Mouse (Mus musculus) gastrocnemius, adult 8-10 months (tissue): ENCODE measurements around the gene Zfp990. TPM values are rescaled to one million over a fixed set of nuclear protein-coding genes. Genes with fewer than 3 reads are reported as not detected.
"Not testable (repeated sequence)": the region's sequence is repeated elsewhere in the genome, so short reads cannot be mapped to it uniquely, and the experiment has no call there.

ENCODE experiments used
- DNase-seq, 2 experiments: peaks; one replicate each; pipeline ENCODE4 v3.0.0; 2022; ENCODE audit warnings: low spot score in 2 of 2
- total RNA-seq, 4 experiments: library from RNA; stranded (reverse); gene quantifications; 2 replicates each; pipeline ENCODE4 v1.2.4; 2022

Gene Zfp990
- not detected for total RNA-seq

DNA sequence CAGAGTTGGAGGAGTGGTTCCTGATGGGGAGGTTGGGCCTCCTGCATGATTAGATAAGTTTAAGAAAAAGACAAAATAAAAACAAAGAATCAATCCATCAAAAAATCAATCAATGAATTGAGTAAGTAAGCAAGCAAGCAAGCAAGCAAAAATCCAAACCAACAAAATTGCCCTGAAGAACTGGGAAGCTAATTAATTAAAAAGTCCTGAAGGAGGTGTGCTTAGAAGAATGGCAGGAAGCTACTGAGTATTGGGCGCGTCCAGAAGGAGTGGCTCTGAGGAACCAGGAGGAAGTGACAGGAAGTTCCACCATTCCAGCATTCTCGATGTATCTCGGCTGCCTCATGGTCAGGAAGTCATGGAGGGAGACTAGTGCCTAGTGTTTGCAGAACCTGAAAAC lies at the start of gene Zfp990:
TSS of gene Zfp990 (plus strand) at position 301 of the 400 bp plus-strand sequence.
- DNase-seq, result not testable (repeated sequence)

DNA sequence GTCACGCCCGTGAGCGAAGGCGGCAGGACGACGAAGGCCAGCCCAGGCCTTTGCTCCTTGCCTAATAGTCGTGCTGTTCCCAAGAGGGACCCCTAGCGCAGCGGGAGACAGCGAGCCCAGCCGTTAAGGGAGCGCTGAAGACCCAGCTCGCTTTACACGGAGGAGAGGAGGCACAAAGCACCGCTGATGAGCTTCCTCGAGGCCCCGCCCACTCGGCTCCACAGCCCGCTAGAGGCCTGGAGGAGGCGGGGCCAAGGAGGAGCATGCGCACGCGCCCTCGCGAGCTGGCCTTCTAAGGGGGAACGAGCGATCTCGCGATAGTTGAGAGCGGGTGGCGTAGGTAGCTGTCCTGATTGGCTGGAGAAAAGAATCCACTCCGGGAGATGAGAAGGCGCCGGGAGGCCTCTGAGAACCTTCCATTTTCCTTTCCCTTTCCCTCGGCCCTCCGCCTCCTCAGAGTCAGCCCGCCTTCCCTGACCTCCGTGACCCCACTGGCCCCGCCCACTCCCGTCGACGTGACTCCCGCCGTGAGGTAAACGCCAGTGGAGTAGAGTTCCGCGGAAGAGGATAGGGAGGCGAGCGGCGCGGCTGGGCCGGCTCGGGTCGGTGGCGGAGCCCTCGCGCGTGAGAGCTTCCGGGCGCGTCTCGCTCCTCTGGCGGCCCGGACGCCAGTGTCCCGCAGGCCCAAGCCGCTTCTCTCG lies 46.9 kb upstream of the Zfp990 start:
- not testable (repeated sequence) for DNase-seq

DNA sequence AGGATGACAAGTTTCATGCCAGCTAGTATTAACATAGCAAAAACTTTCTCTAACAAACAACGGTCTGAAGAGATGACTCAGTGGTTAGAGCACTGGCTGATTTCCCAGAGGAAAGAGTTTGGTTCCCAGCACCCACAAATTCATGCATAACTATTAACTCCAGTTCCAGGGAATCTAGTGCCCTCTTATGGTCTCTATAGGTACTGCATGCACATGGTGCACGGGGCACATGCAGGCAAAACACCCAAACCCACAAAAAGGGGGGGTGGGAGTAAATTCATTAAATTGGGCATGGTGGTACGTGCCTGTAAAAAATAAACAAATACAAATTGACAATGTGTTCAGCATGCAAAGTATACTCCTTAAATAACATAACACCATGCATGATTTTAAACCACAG lies 32.4 kb upstream of the Zfp990 start:
- DNase-seq, result no peak

DNA sequence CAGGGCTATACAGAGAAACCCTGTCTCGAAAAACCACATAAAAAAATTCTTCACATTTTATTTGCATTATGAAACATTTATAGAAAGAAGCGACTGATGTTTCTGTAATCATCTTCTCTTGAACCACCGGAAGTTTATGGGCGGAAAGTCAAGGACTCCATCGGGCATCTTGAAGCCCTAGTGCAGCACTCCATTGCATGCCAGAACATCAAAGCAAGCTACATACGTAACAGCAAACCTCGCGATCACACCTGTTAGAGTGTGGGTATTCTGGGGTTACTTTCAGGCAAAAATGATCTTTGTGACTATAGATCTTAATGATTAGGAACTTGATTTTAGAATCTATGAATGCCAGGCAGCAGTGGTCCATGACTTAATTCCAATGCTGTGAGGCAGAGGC lies 29.9 kb upstream of the Zfp990 start:
- DNase-seq, result not testable (repeated sequence)

DNA sequence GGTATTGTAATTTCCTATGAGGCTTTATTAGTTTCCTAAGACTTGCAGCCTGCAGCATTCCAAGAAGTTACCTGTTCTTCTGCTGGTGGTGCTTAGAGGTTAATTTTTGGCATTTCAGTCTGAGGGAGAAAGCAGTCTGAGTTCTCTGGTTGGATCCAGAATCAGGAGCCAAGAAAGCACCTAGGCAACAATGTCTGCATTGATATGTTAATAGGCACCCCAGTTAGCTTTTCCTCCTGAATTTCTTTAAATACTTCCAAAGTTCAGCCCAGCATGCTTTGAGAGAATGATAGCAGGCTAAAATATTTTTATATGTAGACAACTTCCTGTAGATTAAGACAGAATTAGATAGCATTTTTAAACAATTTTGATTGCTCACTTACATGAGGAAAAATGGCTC lies 21.2 kb upstream of the Zfp990 start:
- DNase-seq, result no peak

DNA sequence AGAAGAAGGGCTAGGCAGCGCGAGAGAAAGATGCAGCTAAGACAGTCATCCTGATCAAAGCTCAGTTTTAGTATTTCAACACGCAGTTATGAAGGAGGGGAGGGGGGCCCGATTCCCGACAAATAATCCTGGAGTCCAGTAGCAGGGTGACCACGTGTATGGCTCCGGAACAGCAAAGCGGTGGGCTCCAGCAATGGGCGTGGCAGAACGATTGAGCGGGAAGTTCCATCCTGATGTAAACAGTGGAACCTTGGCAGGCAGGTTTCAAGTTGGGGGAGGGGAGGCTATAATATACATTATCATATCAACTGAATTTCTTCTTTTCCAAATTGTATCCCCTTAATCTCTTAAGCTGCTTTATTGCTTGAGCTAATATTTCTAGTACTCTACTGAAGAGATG lies 18.4 kb upstream of the Zfp990 start:
- DNase-seq, result no peak

DNA sequence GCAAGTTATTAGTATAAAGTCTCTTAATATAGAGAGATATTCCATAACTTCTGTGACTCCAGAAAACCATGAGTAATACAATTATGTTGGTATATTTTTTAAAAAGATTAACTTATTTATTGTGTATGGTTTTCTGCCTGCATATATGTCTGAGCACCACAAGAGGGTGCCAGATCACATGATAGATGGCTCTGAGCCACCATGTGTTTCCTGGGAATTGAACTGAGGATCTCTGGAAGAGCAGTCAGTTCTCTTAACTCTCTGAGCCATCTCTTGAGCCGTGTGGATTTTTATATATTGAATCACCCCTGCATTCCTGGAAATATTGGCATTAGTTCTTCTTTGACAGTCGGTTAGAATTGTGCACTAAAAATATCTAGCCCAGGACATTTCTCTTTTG lies 17.2 kb upstream of the Zfp990 start:
- DNase-seq, result not testable (repeated sequence)

DNA sequence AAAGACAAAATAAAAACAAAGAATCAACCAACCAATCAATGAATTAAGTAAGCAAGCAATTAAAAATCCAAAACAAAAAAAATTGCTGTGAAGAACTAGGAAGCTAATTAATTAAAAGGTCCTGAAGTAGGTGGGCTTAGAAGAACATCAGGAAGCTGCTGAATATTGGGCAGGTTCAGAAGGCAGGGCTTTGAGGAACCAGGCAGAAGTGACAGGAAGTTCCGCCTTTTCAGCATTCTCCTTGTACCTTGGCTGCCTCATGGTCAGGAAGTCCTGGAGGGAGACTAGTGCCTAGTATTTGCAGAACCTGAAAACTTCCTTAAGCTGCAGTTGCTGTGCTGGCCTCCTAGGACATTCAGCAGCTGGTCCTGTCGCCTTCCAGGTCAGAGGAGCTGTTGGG lies 4.1 kb downstream of the Zfp990 start:
- DNase-seq, result not testable (repeated sequence)

DNA sequence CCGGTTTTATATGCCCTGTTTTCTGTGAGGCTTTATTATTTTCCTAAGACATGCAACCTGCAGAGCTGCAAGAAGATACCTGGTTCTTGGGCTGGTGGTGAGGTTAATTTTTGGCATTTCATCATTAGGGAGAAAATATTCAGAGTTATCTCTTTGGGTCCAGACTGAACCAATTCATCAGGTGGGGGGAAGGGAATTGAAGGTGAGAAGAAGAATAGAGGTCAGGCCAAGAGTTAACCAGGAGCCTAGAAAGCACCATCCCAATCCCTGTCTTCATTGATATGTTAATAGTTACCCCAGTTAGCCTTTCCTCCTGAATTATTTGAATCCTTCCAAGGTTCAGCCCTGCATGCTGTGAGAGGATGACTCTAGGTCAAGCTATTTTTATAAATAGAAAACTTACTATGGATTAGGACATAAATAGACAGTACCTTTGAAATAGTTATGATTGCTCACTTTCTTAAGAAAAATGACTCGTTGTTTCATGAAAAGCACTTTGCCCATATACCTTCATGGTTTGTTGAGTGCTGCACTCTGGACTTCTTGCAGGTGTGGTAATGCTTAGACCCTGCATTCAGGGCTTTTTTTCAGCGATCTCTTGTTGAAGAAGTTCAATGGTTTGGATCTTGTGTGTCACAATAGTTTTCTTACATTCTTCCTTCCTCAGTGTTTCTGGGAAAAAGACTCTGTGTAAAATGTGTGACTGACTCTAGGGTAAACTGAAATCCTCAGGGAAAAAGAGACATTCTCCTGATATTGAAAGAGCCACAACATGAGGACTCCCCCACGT lies 5.4 kb downstream of the Zfp990 start:
- not testable (repeated sequence) for DNase-seq

DNA sequence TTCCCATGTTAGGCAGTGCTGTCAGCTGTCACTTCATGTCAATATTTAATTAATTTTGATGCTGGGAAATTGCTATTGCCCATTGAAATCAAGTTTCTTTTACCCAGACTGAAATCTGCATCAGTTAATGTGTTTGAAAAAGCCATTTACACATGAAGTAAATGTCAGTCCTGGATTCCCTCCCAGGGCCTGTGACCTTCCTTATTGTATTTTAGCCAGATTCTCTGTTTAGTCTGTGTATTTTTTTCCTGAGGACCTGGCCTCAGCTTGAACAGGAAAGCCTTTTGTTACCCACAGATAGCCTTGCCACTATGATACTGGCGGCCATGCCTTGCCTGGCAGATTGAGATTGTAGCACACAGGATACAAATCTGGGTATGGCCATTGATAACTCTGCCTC lies 6.8 kb downstream of the Zfp990 start:
- DNase-seq, result not testable (repeated sequence)

DNA sequence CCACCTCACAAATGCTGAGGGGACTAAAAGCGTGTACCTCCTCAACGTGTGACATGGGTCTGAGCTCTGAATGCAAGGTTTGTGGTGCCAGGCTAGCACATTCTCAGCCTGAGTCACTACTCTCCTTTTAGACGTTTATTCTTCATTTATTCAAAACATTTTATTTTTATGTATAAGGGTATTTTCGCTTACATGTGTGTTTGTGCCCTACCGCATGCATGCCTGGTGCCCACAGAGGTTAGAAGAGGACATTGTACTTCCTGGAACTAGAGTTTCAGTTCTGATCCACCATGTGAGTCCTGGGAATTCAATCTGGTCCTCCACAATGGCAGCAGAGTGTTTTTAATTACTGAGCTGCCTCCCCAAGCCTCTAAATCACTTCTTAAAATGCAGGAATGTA lies 33.3 kb downstream of the Zfp990 start:
- DNase-seq, result not testable (repeated sequence)

DNA sequence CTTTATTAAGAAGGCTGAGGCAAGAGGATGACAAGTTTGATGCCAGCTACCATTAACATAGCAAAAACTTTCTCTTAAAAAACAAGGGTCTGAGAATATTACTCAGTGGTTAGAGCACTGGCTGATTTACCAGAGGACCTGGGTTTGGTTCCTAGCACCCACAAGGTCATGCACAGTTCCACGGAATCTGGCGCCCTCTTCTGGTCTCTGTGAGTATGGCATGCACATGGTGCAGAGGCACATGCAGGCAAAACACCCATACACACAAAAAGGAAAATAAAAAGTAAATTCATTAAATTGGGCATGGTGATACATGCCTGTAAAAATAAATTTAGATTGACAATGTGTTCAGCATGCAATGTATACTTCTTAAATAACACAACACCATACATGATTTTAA lies 34.5 kb downstream of the Zfp990 start:
- not testable (repeated sequence) for DNase-seq

DNA sequence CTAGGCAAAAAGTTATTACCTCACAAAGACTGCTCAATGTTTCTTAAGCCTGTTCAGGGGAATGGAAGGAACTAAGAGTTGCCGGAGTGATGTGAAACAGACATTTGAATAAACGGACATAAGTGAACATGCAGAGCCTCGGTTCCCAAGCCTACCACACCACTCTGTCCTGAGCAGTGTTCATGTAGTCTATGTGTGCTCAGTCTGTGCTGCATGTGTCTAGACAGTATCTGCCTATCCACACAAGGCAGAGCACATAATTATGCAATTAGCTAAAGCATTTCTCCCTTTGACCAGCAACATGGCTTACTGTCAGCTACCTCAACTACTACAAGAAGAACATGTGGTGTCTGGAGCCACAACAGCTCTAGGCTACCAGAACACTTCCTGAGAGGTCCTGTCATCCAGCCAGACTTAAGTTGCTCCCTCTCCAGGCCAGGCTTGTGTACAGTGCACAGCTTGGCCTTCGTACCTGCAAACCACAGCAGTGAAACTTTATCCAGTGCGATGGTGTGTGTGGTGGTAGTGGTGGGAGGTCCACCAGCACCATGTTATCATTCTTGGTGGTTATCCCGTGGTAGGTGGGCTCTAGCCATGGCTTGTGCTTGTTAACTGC lies 35.3 kb downstream of the Zfp990 start:
- DNase-seq, result not testable (repeated sequence)

DNA sequence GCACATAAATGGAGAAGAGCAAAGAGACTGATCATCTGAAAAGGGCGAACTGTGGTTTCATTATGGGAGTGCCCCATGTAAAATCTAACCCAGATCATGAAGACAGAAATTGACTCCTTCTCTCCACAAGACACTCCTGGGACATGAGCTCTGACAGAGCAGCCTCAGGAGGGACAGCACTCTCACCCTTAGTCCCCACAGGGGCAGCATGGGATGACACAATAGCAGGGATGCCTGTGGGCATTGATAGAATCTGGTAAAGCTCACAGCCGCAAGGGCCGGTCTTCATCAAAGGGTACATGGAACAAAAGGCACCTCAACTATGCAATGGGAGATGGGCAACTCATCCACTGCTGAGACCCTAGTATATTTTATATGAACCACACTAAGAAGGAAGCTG lies 35.9 kb downstream of the Zfp990 start:
- DNase-seq, result not testable (repeated sequence)

DNA sequence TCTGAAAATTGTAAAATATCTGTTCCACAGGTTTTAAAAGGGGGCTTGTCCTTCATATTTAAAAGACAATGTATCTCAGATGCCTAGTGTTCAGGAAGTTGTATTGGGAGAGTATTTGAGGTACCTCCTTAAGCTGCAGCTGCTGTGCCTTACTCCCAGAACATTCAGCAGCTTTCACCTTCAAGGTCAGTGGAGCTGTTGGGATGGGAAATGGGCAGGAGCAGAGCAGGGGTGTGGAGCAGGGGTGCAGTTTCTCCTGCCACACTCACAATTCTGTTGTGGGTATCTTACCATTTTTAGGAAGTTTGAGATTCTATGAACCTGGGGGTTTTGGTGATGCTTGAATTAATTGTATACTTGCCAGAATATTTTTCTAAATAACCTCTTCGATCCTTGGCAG lies 46.1 kb downstream of the Zfp990 start:
- no peak for DNase-seq

DNA sequence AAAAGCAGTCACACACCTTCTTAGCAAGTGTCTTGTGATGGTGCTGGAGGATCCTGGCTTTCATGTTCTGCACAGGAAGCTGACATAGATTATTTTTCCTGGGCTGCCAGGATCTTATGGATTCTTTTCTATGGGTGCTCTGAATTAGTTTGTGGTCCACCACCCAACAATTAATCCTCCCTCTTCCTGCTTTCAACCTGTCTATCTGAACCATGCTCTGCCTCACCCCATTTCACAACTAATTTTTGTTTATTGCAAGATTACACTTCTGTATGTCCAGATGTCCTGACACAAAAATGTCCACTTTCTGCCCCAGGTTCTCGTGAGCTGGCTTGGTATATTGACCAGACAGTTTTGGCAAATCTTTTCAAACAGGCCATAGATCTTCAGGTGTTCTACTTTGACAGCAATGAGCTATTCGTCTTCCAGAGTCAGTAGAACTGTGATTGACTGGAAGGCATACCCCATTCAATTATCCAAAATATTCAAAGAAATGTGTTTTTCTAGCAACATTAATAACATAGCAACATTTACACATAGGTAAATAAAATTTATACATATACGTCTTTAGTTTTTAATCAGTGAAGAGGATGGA lies 49.0 kb downstream of the Zfp990 start:
- no peak for DNase-seq

DNA sequence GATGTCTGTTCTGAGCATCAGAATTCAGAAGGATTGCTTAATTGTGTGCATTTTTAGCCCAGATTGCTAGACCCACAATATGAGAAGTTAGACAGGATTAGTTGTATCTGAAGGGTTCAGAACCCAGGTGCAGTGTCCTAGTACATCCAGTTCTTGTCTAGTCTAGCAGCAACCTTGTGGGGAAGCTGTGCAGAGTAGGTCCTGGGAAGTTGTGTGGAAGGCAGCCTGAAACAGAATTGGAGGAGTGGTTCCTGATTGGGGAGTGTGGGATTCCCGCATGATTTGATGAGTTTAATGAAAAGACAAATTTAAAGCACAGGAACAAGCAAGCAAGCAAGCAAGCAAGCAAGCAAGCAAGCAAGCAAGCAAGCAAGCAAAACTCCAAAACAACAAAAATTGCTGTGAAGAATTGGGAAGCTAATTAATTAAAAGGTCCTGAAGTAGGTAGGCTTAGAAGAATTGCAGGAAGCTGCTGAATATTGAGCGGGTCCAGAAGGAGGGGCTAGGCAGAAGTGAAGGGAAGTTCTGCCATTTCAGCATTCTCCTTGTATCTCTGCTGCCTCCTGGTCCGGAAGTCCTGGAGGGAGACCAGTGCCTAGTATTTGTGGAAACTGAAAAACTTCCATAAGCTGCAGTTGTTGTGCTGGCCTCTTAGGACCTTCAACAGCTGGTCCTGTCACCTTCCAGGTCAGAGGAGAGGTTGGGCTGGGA lies 53.7 kb downstream of the Zfp990 start:
- DNase-seq, result no peak

DNA sequence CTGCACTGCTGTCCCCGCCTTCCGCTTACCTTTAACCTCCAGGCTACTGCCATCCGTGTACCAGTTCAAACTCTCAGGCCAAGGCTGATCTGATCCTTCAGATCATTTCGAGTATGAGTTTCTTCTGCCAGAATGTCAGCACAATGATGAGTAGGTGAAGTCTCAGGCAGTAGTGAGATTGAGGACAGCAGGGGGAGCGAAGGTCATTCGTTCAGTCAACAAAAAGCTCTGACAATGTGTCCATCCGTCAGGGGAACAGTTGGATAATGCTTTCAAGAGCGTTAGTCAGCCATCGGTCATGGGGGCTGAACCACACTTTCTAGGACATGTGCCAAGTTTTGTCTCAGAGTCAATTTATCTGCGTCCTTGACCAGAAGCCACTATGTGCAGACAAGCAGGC lies 59.9 kb downstream of the Zfp990 start:
- DNase-seq, result not testable (repeated sequence)

DNA sequence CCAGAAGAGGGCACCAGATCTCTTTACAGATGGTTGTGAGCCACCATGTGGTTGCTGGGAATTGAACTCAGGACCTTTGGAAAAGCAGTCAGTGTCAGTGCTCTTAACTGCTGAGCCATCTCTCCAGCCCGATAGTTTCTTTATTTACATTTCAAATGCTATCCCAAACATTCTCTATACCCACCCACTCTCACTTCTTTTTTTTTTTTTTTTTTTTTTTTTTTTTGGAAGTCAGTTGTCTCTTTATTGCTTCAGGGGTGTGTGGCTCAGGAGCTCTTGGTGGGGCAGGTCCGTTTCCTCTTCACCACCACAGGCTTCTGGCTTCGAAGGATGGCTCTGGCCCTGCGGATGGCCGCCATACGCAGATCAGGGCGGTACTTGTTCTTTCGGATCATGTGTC lies 66.1 kb downstream of the Zfp990 start:
- not testable (repeated sequence) for DNase-seq

DNA sequence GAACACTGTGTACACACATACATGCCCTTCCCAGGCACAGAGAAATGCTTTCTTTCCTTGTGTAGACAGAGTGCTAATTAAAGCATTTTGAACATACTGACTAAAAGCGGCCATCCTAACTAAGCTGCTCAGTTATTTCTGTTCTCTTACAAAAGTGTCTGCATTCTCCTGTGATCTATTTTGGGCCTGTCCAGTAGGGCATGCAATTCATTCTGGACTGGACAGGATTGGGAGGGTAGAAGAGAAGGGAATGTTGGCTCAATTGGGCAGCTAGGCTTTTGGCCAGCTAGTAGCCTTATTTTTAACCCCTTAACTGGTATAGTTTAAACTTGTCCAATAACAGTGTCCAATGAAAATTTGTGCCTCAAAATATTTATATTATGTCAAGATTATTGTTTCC lies 69.8 kb downstream of the Zfp990 start:
- not testable (repeated sequence) for DNase-seq

DNA sequence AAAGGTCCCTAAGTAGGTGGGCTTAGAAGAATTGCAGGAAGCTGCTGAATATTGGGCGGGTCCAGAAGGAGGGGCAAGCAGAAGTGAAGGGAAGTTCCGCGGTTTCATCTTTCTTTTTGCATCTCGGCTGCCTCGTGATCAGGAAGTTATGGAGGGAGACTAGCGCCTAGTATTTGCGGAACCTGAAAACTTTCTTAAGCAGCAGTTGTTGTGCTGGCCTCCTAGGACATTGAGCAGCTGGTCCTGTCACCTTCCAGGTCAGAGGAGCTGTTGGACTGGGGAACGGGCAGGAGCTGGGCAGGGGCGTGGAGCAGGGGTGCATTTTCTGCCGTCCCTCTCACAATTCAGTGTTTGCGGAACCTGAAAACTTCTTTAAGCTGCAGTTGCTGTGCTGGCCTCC lies 74.5 kb downstream of the Zfp990 start, which contains the start of gene Gm13212:
TSS of gene Gm13212 (plus strand) at position 89 of the 400 bp plus-strand sequence.
- not testable (repeated sequence) for DNase-seq
